Mouse (Mus musculus) left cerebral cortex, adult 2 months (tissue): ENCODE measurements around the gene 1810062G17Rik. TPM values are rescaled to one million over a fixed set of nuclear protein-coding genes. Genes with fewer than 3 reads are reported as not detected.

ENCODE experiments used
- DNase-seq, 2 experiments: peaks; one replicate each; pipeline ENCODE4 v3.0.0; 2021 to 2022; ENCODE audit warnings: low spot score in 2 of 2, mixed read lengths in 1 of 2; ENCODE audit errors: extremely low spot score in 1 of 2
- H3K27ac ChIP-seq: fragments of 200-600 bp; 2 replicates; pipeline ENCODE4 v1.8.1; 2022
- H3K4me3 ChIP-seq: fragments of 200-600 bp; 2 replicates; pipeline ENCODE4 v1.8.1; 2022
- CTCF ChIP-seq: fragments of 200-600 bp; IDR thresholded peaks from 2 replicates; pipeline ENCODE4 v1.8.1; 2022; ENCODE audit warnings: antibody characterized with exemption, mild to moderate bottlenecking, moderate library complexity
- intact Hi-C: fragments of 180-260 bp; cut with DNase I; formaldehyde crosslinking; loops from one replicate; pipeline ENCODE4 v1.15.1; 2025
- total RNA-seq, 2 experiments: library from RNA; stranded (reverse); gene quantifications; 2 replicates each; pipeline ENCODE4 v1.2.3; 2021

1810062G17Rik gene
- total RNA-seq, 2 experiments from 2014 or later: not detected

- intact Hi-C loops: no loop called here
- no peak overlapping the region for H3K4me3 ChIP-seq
- TF ChIP-seq CTCF: no peak
- DNase-seq: no peak
- no peak overlapping the region for H3K27ac ChIP-seq
Observed at GRCm38 (mm10) chr3:36460717-36461116, 15.0 kb upstream of the 1810062G17Rik start.

DNA sequence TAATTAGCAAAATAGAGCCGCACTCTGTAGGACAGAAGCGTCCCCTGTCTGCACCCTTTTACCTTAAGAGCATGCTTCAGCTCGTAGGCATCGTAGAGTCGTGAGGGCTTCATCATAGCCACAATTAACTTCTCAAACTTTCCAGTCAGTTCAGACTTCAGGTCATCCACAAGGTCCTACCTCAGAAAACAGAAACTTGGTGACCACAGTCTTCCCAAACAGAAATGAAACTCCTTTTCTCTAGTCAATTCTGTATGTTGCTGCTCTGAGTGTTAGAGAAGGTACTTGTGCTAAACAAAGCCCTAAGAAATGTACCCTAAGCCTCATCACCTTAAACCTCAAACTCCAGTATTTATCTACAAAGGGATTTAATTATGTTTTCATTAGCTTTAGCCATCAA, 13.9 kb upstream of the 1810062G17Rik start:
- Histone ChIP-seq H3K27ac (no peak overlapping the region), H3K4me3 (no peak overlapping the region)
- no peak for TF ChIP-seq CTCF
- DNase-seq: no peak
- intact Hi-C loops: no loop called here

DNA sequence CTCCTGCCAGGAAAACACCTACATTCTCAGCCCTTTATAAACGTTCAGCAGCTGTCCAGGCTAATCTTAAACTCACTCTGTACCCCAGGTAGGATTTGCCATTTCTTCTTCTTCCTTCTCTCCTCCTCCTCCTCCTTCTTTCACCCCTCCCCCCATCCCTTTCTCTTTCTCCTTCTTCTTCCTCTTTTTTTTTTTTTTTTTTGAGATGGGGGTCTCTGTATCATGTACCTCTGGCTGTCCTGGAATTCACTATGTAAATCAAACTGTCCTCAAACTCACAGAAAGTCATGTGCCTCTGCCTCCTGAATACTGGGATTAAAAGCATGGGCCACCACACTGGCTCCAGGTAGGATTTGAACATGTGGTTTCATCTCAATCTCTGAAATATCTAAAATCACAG, 13.4 kb upstream of the 1810062G17Rik start:
- Histone ChIP-seq H3K27ac (no peak overlapping the region), H3K4me3 (no peak overlapping the region)
- no peak for DNase-seq
- no peak for TF ChIP-seq CTCF
- intact Hi-C loops: no loop called here

- no peak for DNase-seq
- no peak overlapping the region for H3K4me3 ChIP-seq
- H3K27ac ChIP-seq: no peak overlapping the region
- TF ChIP-seq CTCF: no peak
- intact Hi-C loops: no loop called here
Observed at GRCm38 (mm10) chr3:36465538-36465937, 10.2 kb upstream of the 1810062G17Rik start.

DNA sequence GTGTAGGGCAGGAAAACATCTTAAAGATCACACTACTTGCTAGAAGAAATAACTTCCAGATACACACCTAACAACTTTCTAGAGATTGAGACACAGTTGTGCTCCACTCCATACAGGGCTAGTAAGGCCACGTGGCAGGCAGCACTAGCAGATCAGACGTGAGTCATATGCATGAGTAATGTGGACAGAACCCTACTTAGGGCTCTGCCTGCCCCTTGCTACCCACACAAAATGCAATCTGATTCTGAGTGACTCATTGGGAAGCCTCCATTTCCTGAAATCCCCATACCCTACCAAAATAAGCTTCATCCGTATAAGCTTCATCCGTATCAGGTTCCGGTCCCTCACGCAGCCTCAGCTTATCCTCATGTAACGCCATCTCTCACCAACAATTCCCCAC, 8.1 kb upstream of the 1810062G17Rik start:
- no peak for TF ChIP-seq CTCF
- Histone ChIP-seq H3K27ac (no peak overlapping the region), H3K4me3 (no peak overlapping the region)
- no peak for DNase-seq
- intact Hi-C loops: no loop called here

DNA sequence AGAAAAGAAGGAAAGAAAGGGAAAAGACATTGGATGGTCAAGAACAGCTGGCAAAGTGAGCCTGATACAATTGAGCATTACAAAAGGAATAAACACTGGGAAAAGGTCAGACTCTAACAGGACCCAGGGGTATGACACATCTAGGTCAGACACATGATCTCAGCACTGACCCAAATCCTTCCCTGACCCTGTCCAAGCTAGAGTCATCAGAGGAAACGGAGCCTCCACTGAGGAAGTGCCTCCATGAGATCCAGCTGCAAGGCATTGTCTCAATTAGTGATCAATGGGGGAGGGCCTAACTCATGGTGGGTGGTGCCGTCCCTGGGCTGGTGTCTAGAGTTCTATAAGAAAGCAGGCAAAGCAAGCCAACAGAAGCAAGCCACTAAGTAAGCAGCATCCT, 6.9 kb upstream of the 1810062G17Rik start:
- no peak for DNase-seq
- TF ChIP-seq CTCF: no peak
- intact Hi-C loops: no loop called here
- no peak overlapping the region for H3K4me3 ChIP-seq
- H3K27ac ChIP-seq: no peak overlapping the region

GRCm38 (mm10) chr3:36471856-36472255, 3.9 kb upstream of the 1810062G17Rik start:
- intact Hi-C loops: no loop called here
- TF ChIP-seq CTCF: no peak
- Histone ChIP-seq H3K4me3 (no peak overlapping the region), H3K27ac (no peak overlapping the region)
- DNase-seq: no peak

- TF ChIP-seq CTCF: no peak
Observed at GRCm38 (mm10) chr3:36473222-36473621, 2.5 kb upstream of the 1810062G17Rik start.

DNA sequence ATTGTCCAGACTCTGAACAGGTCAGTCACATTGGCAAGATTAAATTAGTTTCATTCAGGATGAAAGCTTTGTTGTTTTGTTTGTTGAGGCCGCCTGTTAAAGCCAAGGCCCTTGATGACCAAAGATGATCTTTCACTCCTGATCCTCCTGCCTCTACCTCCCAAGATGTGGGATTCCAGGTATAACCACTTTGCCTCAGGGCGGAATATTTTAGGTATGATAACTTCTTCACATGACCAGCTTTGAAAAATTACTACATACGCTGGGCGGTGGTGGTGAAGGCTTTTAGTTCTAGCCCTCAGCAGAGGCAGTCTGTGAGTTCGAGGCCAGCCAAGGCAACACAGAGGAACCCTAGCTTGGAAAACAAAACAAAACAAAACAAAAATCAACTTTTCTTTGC, 1.3 kb upstream of the 1810062G17Rik start:
- DNase-seq: no peak
- peak overlapping the region; percentile 96; the same call in 1 of the 2 replicates for H3K27ac ChIP-seq
- intact Hi-C loops: loop anchor here (2.0 kb wide), 2 partner anchors 20 to 42 kb away; no protein-coding TSS in a partner anchor
- H3K4me3 ChIP-seq: peak overlapping the region; percentile 92
- no peak for TF ChIP-seq CTCF

More at GRCm38 (mm10) chr3:36473222-36473621, 2.5 kb upstream of the 1810062G17Rik start:
- H3K4me3 ChIP-seq: no peak overlapping the region
- intact Hi-C loops: no loop called here
- no peak overlapping the region for H3K27ac ChIP-seq
- no peak for DNase-seq

GRCm38 (mm10) chr3:36474938-36475483, 726 bp upstream of the 1810062G17Rik start:
- Histone ChIP-seq H3K27ac (peak overlapping the region; percentile 96), H3K4me3 (peak overlapping the region; percentile 92)
- peak; percentile 54 to 61 for DNase-seq
- no peak for TF ChIP-seq CTCF
- intact Hi-C loops: loop anchor here (2.0 kb wide), 2 partner anchors 20 to 42 kb away; no protein-coding TSS in a partner anchor

DNA sequence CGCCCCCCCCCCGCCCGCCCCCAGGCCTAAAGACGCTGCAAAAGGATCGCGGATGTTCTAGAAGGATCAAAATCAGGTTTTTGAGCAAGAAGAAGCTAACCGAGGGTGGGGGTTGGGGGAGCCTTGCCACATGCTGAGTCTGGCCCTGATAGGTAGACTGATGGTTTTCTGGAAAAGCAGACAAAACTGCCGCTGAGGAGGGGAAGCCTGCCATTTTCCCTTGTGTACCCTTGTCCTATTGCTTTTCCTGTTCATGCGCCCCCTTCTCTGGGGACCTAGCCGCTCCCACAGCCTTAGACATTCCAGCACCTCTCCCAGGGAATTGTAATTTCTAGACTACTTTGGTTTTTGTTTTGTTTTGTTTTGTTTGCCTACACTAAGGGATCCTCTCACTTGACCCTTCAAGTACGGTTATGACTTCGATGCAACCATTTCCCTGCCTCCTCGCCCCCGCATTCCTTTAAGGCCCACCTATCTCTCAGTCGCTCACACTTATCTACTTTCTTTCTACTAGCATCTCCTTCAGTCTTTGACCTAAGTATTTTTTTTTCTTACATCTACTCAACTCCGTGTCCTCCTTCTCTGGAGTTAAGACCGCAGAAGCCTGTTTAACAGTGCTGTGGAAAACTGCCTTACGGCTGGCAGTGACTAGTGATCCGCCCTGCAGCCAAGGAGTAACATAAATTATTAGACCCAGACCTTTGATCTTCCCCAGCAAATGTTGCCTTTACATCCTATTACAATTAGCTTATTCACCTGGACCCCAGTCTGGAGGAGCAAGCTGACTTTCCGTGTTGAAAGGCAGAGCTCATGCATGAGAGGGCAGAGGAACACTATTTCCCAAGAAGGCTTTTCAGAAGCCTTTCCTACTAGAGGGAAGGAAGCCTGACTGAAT, 771 bp downstream of the 1810062G17Rik start:
- DNase-seq: no peak
- TF ChIP-seq CTCF: no peak
- intact Hi-C loops: no loop called here
- Histone ChIP-seq H3K27ac (peak overlapping the region; percentile 96), H3K4me3 (peak overlapping the region; percentile 92)

DNA sequence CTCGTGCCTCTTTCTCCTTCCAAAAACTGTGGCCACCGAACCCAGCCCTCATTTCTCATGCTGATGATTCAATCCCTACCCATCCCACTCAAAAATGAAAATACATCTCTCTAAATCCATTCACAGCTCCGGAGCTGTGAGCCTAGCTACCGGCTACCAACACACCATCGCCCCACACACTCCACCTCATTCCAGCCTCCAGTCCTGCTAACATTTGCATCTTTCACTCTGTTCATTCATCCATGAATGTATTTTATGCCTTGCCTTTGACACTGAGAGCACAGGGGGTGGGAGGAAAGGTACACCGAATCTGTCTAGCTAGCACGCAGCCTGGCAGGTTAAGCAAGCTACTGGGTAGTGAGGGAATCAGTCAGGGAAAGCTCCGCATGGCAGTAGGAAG, 3.0 kb downstream of the 1810062G17Rik start:
- Histone ChIP-seq H3K27ac (peak overlapping the region; percentile 61), H3K4me3 (no peak overlapping the region)
- no peak for TF ChIP-seq CTCF
- intact Hi-C loops: no loop called here
- DNase-seq: peak; percentile 21 to 35
